Mouse (Mus musculus) embryonic fibroblast, embryonic 13.5 days (primary cell): ENCODE data around the gene Nexn.

Experiments
- CTCF ChIP-seq: IDR thresholded peaks from 2 replicates; pipeline ENCODE4 v1.5.1; 2011; ENCODE audit warnings: mild to moderate bottlenecking, control low read depth, low read length, moderate library complexity, borderline replicate concordance; ENCODE audit not compliant: insufficient read depth
- POLR2A ChIP-seq: IDR thresholded peaks from 2 replicates; pipeline ENCODE4 v1.6.1; 2011; ENCODE audit warnings: low read depth, mild to moderate bottlenecking, control low read depth, low read length, moderate library complexity

- TF ChIP-seq CTCF = no peak
- TF ChIP-seq POLR2A = no peak
Observed at GRCm38 (mm10) chr3:152261436-152261835, 4.7 kb downstream of the Nexn start.
